Mouse (Mus musculus) gastrocnemius, postnatal 10 days (tissue): Measurements from ENCODE around the gene Slc6a13. TPM values are rescaled to one million over a fixed set of nuclear protein-coding genes. Genes with fewer than 3 reads are reported as not detected.

ENCODE experiments used
- DNase-seq: peaks from one replicate; pipeline ENCODE4 v3.0.0; 2021; ENCODE audit warnings: mixed read lengths
- microRNA-seq, 2 experiments: library from miRNA; unstranded; fragments of <30 nt; microRNA quantifications; one replicate each; pipeline ENCODE4 v1.2.0; 2021
- total RNA-seq, 2 experiments: library from RNA; stranded (reverse); gene quantifications; 2 replicates each; pipeline ENCODE4 v1.2.3; 2021

Slc6a13 gene
- total RNA-seq, 2 experiments from 2014 or later = 6.6 to 7.0 TPM

DNA sequence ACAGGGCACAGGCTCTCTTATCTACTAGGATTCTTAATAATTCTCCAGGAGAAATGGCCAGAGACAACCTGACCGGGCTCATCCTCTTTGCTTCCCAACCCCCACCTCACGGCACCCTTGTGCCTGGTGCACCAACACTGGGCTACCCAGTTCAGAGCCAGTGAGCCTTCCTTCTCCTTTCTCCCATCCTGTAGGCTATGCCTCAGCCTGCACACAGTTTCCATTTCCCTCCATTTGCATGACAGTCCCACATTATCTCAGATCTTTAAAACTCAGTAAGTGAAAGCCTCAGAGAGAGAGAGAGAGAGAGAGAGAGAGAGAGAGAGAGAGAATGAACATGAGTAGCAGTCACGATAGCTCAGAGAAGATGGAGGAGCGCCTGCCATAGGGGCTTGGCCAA lies 78.2 kb downstream of the Slc6a13 start:
- DNase-seq = no peak

DNA sequence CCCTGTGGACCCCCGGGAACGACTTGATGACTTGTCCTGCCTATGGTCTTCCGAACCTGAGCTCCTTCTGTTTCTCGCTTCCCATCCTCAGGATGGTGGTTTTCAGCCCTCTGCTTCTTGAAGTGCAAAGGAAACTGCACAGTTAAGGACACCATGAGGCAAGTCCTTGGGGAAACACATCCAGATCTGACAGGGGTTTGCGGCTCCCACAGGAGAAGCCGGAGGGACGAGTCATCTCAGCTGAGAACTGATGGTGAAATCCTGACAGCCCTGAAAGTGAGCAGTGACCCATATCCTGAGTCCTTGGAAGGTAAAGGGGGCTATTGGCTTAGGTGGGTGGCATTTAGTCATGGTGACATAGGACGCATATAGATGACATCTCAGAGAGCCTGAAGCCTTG lies 80.5 kb downstream of the Slc6a13 start:
- DNase-seq = no peak

DNA sequence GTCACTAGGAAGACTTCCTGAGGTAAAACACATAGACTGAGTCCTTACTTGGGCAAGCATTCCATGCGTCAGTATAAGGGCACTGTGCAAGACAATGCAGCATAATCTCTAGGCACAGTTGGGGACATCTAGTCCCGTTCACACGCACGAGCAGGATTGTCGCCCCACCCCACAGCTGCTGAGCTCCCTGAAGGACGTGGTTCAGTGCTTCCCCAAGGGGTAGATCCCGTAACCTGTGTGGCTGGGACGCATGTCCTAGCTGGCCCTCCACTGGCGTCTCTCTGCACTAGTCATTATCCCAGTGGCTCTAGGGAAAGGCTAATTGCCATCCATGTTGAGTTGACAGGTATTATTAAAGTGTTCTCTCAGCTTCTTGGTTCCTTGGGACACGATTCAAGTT lies 82.0 kb downstream of the Slc6a13 start:
- no peak for DNase-seq

DNA sequence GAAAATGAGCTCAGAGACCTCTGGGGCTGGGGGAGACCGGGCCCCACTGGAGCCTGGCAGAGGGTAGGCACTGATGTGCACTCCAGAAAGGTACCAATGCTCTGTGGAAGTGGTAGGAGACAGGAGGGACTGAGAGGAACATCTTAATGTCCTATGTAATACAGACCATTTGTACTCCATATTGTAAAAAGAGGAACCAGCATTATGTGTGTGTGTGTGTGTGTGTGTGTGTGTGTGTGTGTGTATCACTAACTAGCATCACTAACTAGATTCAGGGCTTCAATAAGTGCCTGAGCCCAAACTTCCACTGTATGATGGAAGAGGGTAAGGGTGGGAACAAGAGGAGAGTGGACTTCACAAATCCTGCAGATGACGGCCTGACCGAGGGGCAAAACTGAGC lies 85.4 kb downstream of the Slc6a13 start:
- DNase-seq = no peak

Small RNA genes lying within 50 kb of the gene (microRNA-seq; reads per million reads assigned to microRNA genes)
- gene Gm24855 = 0 reads per million in 2 experiments

Other genes starting within 250 kb of the Slc6a13 start
- gene Mical3, start 169.2 kb upstream of the Slc6a13 start, total RNA-seq = 10 to 100 TPM; 65.2 to 82.4 TPM
- 1 to 10 TPM; 4.0 TPM for gene Pex26, start 116.6 kb upstream of the Slc6a13 start, total RNA-seq
- 100 to 1,000 TPM; 160 to 206 TPM for gene Tuba8, start 89.5 kb upstream of the Slc6a13 start, total RNA-seq
- gene Usp18, start 54.3 kb upstream of the Slc6a13 start, total RNA-seq = under 1 TPM; 0.25 to 0.52 TPM
- gene Slc6a12, start 42.8 kb downstream of the Slc6a13 start, total RNA-seq = under 1 TPM; 0.40 to 0.59 TPM
- 1 to 10 TPM; 4.5 to 7.8 TPM for gene Iqsec3, start 173.5 kb downstream of the Slc6a13 start, total RNA-seq